Mouse (Mus musculus) spleen, adult 2 months (tissue): ENCODE data around the gene Bhlha15.

Source experiments
- CTCF ChIP-seq: fragments of 200-500 bp; IDR thresholded peaks from 2 replicates; pipeline ENCODE4 v1.5.1; 2011; ENCODE audit warnings: mild to moderate bottlenecking, inconsistent platforms; ENCODE audit not compliant: insufficient read depth, insufficient read length, insufficient replicate concordance; ENCODE audit errors: extremely low read depth
- POLR2A ChIP-seq: fragments of 200-500 bp; IDR thresholded peaks from 2 replicates; pipeline ENCODE4 v1.6.1; 2011; ENCODE audit warnings: low read depth, low read length, inconsistent platforms

GRCm38 (mm10) chr5:144215992-144216391 is 25.9 kb downstream of the Bhlha15 start:
- no peak for TF ChIP-seq POLR2A
- no peak for TF ChIP-seq CTCF
